Mouse (Mus musculus) adrenal gland, adult 2 months (tissue): Measurements from ENCODE around the gene Rnf224. TPM values are rescaled to one million over a fixed set of nuclear protein-coding genes. Genes with fewer than 3 reads are reported as not detected.

Source experiments
- DNase-seq: peaks from one replicate; pipeline ENCODE4 v3.0.0; 2021
- polyA plus RNA-seq: library from polyadenylated mRNA; depleted of rRNA; stranded (reverse); fragments of >200 nt; gene quantifications from 2 replicates; pipeline ENCODE4 v1.2.3, GENCODE M21; 2012; rRNA removed
- total RNA-seq, 2 experiments: library from RNA; stranded (reverse); gene quantifications; 2 replicates each; pipeline ENCODE4 v1.2.3; 2021

Gene Rnf224
- total and polyA plus RNA-seq, 3 experiments, result not detected

DNA sequence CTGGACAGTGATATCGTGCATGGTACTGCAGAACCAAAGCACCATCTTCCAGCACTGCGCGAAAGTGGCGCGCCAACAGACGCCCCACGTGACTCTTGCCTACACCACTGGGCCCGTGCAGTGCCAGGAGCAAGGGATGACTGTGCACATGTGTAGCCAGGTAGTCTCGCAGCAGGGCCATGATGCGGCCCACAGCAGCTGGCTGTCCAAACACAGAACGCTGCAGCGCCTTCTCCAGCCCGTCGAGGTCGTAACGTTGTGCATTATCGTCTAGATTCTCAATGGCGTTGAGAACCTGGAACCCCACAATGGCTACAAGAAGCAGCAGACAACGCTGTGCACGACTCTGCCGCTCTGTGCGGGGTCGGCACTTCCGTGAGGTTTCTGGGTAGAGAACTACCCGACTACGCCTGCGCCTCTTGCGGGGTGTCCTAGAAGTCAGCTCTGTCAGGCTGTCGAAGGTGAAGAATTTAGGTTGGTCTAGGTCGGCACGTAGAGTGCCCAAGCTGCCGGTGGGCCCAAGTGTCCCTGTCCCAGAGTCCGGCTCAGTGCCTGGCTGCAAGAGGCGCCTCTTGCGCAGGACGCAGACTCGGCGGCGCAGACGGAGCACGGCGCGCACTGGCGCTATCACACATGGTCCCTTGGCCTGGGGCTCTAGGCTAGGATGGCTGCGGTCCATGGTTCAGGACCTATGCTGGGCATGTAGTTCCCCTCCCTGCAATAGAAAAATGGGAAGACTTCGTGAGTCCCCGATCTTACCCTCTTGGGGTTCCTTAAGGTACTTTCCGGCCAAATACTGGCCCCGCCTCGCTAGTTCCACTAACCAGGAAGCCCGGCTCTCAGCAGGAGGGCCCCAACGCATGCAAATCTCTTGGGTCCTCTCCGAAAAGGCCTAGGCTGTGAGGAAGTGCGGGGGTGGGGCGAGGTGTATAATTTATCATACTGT lies 41.1 kb downstream of the Rnf224 start:
- DNase-seq, result peak; percentile 89

DNA sequence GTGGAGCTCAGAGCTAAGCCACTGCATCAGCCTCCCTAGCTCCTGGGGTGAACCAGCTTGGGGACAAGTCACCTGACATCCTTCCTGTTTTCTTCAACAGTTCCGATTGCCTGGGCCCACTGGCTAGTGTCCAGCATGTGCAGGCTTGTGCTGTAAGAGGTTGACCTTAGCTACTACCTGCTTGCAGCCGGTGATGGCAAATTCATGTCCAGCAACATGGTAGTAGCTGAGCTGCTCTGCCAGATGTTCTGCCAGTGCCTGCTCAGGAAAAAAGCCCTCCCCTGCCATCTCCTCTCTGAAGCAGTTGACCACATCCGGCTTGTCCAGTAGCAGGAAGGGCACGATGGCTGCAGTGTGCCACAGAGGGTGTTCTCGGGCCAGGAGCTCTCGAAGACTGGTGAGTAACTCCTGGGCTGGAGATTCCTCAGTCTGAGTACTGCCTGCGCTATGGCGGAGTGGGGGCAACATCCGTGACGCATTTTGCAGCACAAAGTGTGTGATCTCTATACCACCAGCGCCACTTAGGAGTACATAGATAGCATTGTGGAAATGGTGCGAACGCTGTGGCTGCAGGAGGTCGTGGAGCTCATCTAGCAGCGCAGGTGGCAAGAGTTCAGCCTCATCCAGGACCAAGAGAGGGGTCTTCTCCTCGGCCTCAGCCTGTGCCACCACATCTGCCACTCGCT lies 42.0 kb downstream of the Rnf224 start:
- peak; percentile 30 for DNase-seq

GRCm38 (mm10) chr2:25194006-25194405 lies 42.6 kb downstream of the Rnf224 start:
- DNase-seq, result no peak

DNA sequence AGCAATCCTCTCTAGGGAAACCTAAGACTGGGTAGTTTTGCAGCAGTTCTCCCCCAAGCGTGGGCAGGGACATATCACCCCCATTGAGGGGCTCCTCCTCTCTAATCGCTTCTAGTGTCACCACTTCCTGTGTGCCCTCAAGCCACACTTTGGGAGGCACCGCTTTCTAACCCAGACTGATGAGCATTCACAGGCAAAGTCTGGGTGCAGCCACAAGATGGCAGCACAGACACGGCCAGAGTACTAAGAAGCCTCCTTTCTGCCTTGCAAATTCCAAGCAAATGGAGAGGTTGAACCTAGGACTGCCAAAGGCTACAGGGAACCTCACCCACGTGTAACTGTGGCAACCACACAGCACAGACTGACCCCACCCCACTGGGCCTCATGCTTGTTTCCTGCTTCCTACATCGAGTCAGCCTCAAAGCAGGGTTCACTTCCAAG lies 43.2 kb downstream of the Rnf224 start:
- peak; percentile 85 for DNase-seq

GRCm38 (mm10) chr2:25187841-25188240 lies 48.7 kb downstream of the Rnf224 start:
- no peak for DNase-seq

DNA sequence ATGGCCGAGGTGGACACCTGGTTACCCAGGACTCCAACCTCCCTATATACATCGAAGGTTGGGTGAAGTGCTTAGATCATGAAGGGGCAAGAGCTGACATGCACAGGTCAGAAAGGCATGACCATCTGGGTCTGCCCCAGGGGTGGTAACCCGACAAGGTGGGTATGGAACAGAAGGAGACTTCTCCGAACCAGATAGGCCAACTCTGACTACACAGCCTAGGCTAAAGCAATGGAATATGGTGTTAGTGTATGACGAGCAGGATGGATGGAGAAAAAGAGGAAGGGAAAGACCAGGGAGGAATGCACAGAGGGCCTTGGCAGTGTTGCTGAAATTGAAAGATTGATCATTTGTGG lies 50.0 kb downstream of the Rnf224 start:
- DNase-seq, result no peak

- DNase-seq, result peak; percentile 59
These were observed 50.7 kb downstream of the Rnf224 start for GRCm38 (mm10) chr2:25185625-25186574.

DNA sequence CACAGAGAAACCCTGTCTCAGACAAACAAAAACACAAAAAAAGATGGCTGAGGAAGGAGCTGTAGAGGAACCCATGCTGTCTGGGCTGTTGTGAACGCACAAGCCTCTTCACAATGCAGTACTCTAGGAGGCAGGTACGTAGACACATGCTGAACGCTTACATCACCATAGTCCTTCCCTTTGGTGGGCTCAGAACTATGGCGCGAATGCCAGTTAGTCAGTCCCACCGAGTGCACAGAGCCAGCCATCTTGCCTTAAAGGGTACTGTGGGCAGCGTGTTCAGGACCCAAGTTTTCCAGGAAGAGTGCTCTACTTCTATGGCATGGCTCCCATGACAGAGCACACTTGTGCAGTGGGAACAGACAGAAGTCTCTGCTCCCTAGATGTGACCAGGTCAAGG lies 52.1 kb downstream of the Rnf224 start:
- DNase-seq, result no peak

Other genes starting within 250 kb of the Rnf224 start
Only the 30 nearest of the 31 such genes appear.
- 10 to 100 TPM; 32.8 to 52.9 TPM for gene Nsmf, start 182.4 kb downstream of the Rnf224 start, total RNA-seq
- 99.9 and 113 TPM in 2 replicates for gene Nsmf, start 182.4 kb downstream of the Rnf224 start, polyA plus RNA-seq
- gene Entpd8, start 156.5 kb downstream of the Rnf224 start, total RNA-seq, result under 1 TPM in 1 of 2 experiments, not detected in 1; 0.40 TPM
- gene Entpd8, start 156.5 kb downstream of the Rnf224 start, polyA plus RNA-seq, result 0.08 and 0.11 TPM in 2 replicates
- not detected for gene Noxa1, start 141.6 kb downstream of the Rnf224 start, total RNA-seq
- gene Noxa1, start 141.6 kb downstream of the Rnf224 start, polyA plus RNA-seq, result not detected in 2 replicates
- 1 to 10 TPM; 1.9 to 3.6 TPM for gene Nrarp, start 56.0 kb downstream of the Rnf224 start, total RNA-seq
- gene Nrarp, start 56.0 kb downstream of the Rnf224 start, polyA plus RNA-seq, result 12.0 and 19.0 TPM in 2 replicates
- 10 to 100 TPM; 21.9 to 24.2 TPM for gene Tor4a, start 39.9 kb downstream of the Rnf224 start, total RNA-seq
- gene Tor4a, start 39.9 kb downstream of the Rnf224 start, polyA plus RNA-seq, result 51.3 and 60.0 TPM in 2 replicates
- 10 to 100 TPM; 36.3 to 57.4 TPM for gene Nelfb, start 25.3 kb downstream of the Rnf224 start, total RNA-seq
- 37.5 and 38.2 TPM in 2 replicates for gene Nelfb, start 25.3 kb downstream of the Rnf224 start, polyA plus RNA-seq
- not detected for gene Stpg3, start 22.1 kb downstream of the Rnf224 start, total RNA-seq
- gene Stpg3, start 22.1 kb downstream of the Rnf224 start, polyA plus RNA-seq, result not detected in 2 replicates
- gene Fam166a, start 18.0 kb downstream of the Rnf224 start, total RNA-seq, result not detected
- gene Fam166a, start 18.0 kb downstream of the Rnf224 start, polyA plus RNA-seq, result 0.15 and 0.16 TPM in 2 replicates
- gene Tubb4b, start 12.1 kb downstream of the Rnf224 start, total RNA-seq, result 100 to 1,000 TPM; 303 to 312 TPM
- gene Tubb4b, start 12.1 kb downstream of the Rnf224 start, polyA plus RNA-seq, result 210 and 267 TPM in 2 replicates
- not detected for gene Slc34a3, start 2.4 kb downstream of the Rnf224 start, total RNA-seq
- gene Slc34a3, start 2.4 kb downstream of the Rnf224 start, polyA plus RNA-seq, result not detected in 2 replicates
- 1 to 10 TPM; 6.7 to 8.5 TPM for gene Rnf208, start 5.5 kb upstream of the Rnf224 start, total RNA-seq
- 25.8 and 36.4 TPM in 2 replicates for gene Rnf208, start 5.5 kb upstream of the Rnf224 start, polyA plus RNA-seq
- gene Cysrt1, start 5.7 kb upstream of the Rnf224 start, total RNA-seq, result not detected
- 0.12 TPM in 1 of 2 replicates, not detected in the other for gene Cysrt1, start 5.7 kb upstream of the Rnf224 start, polyA plus RNA-seq
- gene AL732309.1, start 10.1 kb upstream of the Rnf224 start, total RNA-seq, result 1 to 10 TPM; 3.1 to 3.2 TPM
- gene AL732309.1, start 10.1 kb upstream of the Rnf224 start, polyA plus RNA-seq, result 21.7 and 22.6 TPM in 2 replicates
- 10 to 100 TPM; 23.9 to 32.0 TPM for gene Tmem203, start 18.7 kb upstream of the Rnf224 start, total RNA-seq
- gene Tmem203, start 18.7 kb upstream of the Rnf224 start, polyA plus RNA-seq, result 114 and 116 TPM in 2 replicates
- 10 to 100 TPM in 1 of 2 experiments, 1 to 10 TPM in 1; 10.0 to 13.1 TPM for gene Tprn, start 25.8 kb upstream of the Rnf224 start, total RNA-seq
- 13.6 and 14.6 TPM in 2 replicates for gene Tprn, start 25.8 kb upstream of the Rnf224 start, polyA plus RNA-seq
- 10 to 100 TPM; 37.6 to 46.1 TPM for gene Ssna1, start 35.7 kb upstream of the Rnf224 start, total RNA-seq
- 55.2 and 62.1 TPM in 2 replicates for gene Ssna1, start 35.7 kb upstream of the Rnf224 start, polyA plus RNA-seq
- 10 to 100 TPM; 78.8 to 82.7 TPM for gene Anapc2, start 35.7 kb upstream of the Rnf224 start, total RNA-seq
- 93.1 and 110 TPM in 2 replicates for gene Anapc2, start 35.7 kb upstream of the Rnf224 start, polyA plus RNA-seq
- gene Tmem210, start 51.4 kb upstream of the Rnf224 start, total RNA-seq, result not detected
- not detected in 2 replicates for gene Tmem210, start 51.4 kb upstream of the Rnf224 start, polyA plus RNA-seq
- gene Lrrc26, start 53.1 kb upstream of the Rnf224 start, total RNA-seq, result not detected
- not detected in 2 replicates for gene Lrrc26, start 53.1 kb upstream of the Rnf224 start, polyA plus RNA-seq
- 10 to 100 TPM in 1 of 2 experiments, 1 to 10 TPM in 1; 8.3 to 13.3 TPM for gene Grin1, start 82.4 kb upstream of the Rnf224 start, total RNA-seq
- 15.3 and 16.4 TPM in 2 replicates for gene Grin1, start 82.4 kb upstream of the Rnf224 start, polyA plus RNA-seq
- gene Man1b1, start 95.6 kb upstream of the Rnf224 start, total RNA-seq, result 10 to 100 TPM; 53.6 to 59.9 TPM
- gene Man1b1, start 95.6 kb upstream of the Rnf224 start, polyA plus RNA-seq, result 10.3 and 13.5 TPM in 2 replicates
- gene Dpp7, start 119.6 kb upstream of the Rnf224 start, total RNA-seq, result 10 to 100 TPM; 34.2 to 38.5 TPM
- 47.1 and 55.0 TPM in 2 replicates for gene Dpp7, start 119.6 kb upstream of the Rnf224 start, polyA plus RNA-seq
- gene Uap1l1, start 128.9 kb upstream of the Rnf224 start, total RNA-seq, result 10 to 100 TPM; 15.0 to 22.7 TPM
- gene Uap1l1, start 128.9 kb upstream of the Rnf224 start, polyA plus RNA-seq, result 28.4 and 41.5 TPM in 2 replicates
- gene Sapcd2, start 135.5 kb upstream of the Rnf224 start, total RNA-seq, result under 1 TPM in 1 of 2 experiments, not detected in 1; 0.23 TPM
- gene Sapcd2, start 135.5 kb upstream of the Rnf224 start, polyA plus RNA-seq, result 3.9 and 4.4 TPM in 2 replicates
- gene Entpd2, start 159.1 kb upstream of the Rnf224 start, total RNA-seq, result 1 to 10 TPM; 3.7 to 7.2 TPM
- 21.1 and 24.7 TPM in 2 replicates for gene Entpd2, start 159.1 kb upstream of the Rnf224 start, polyA plus RNA-seq
- gene Npdc1, start 162.6 kb upstream of the Rnf224 start, total RNA-seq, result 100 to 1,000 TPM; 128 to 145 TPM
- 685 and 775 TPM in 2 replicates for gene Npdc1, start 162.6 kb upstream of the Rnf224 start, polyA plus RNA-seq
- gene Fut7, start 186.5 kb upstream of the Rnf224 start, total RNA-seq, result under 1 TPM in 1 of 2 experiments, not detected in 1; 0.24 TPM
- gene Fut7, start 186.5 kb upstream of the Rnf224 start, polyA plus RNA-seq, result 0.10 and 0.40 TPM in 2 replicates
- 10 to 100 TPM; 32.1 to 42.7 TPM for gene Abca2, start 191.9 kb upstream of the Rnf224 start, total RNA-seq
- 86.8 and 118 TPM in 2 replicates for gene Abca2, start 191.9 kb upstream of the Rnf224 start, polyA plus RNA-seq
- under 1 TPM in 1 of 2 experiments, not detected in 1; 0.66 TPM for gene Clic3, start 220.1 kb upstream of the Rnf224 start, total RNA-seq
- 1.6 and 3.4 TPM in 2 replicates for gene Clic3, start 220.1 kb upstream of the Rnf224 start, polyA plus RNA-seq
- 10 to 100 TPM; 33.3 to 35.2 TPM for gene Paxx, start 224.3 kb upstream of the Rnf224 start, total RNA-seq
- 85.9 and 124 TPM in 2 replicates for gene Paxx, start 224.3 kb upstream of the Rnf224 start, polyA plus RNA-seq